Mouse (Mus musculus) MEL (cell line): ENCODE results near the gene Wnt10b. TPM values are rescaled to one million over a fixed set of nuclear protein-coding genes. Genes with fewer than 3 reads are reported as not detected.

ENCODE experiments used
- DNase-seq: peaks from one replicate; pipeline ENCODE4 v3.0.0; 2011; ENCODE audit warnings: low read depth, low spot score
- H3K27ac ChIP-seq: 2 replicates; pipeline ENCODE4 v1.5.1; 2012; ENCODE audit warnings: low read depth, mild to moderate bottlenecking, control low read depth, low read length, moderate library complexity; ENCODE audit not compliant: control insufficient read depth
- H3K27me3 ChIP-seq, 2 experiments: fragments of 150-350 bp in 1 of 2; sonication (generic) in 1 of 2; 2 replicates each; pipeline ENCODE4 v1.6.1; 2012; ENCODE audit warnings: low read length in 2 of 2, mild to moderate bottlenecking in 2 of 2, improper control_type of control experiment in 1 of 2, moderate library complexity in 1 of 2; ENCODE audit not compliant: insufficient read depth in 2 of 2, control insufficient read depth in 1 of 2
- H3K36me3 ChIP-seq, 2 experiments: 2 replicates each; pipeline ENCODE4 v1.6.1; 2012 to 2014; ENCODE audit warnings: low read length in 2 of 2, improper control_type of control experiment in 1 of 2, inconsistent platforms in 1 of 2, mild to moderate bottlenecking in 1 of 2; ENCODE audit not compliant: insufficient read depth in 2 of 2, control insufficient read depth in 1 of 2
- H3K4me1 ChIP-seq, 2 experiments: fragments of 150-350 bp in 1 of 2; sonication (generic) in 1 of 2; 2 replicates each; pipeline ENCODE4 v1.6.1; 2012; ENCODE audit warnings: low read length in 2 of 2, improper control_type of control experiment in 1 of 2, mild to moderate bottlenecking in 1 of 2; ENCODE audit not compliant: insufficient read depth in 2 of 2, control insufficient read depth in 1 of 2
- H3K4me3 ChIP-seq, 2 experiments: fragments of 150-350 bp in 1 of 2; sonication (generic) in 1 of 2; 2 replicates each; pipeline ENCODE4 v1.5.1; 2012; ENCODE audit warnings: low read depth in 2 of 2, low read length in 2 of 2, mild to moderate bottlenecking in 2 of 2, moderate library complexity in 2 of 2, control low read depth in 1 of 2, improper control_type of control experiment in 1 of 2; ENCODE audit not compliant: control insufficient read depth in 1 of 2, insufficient read depth in 1 of 2
- H3K79me2 ChIP-seq: 2 replicates; pipeline ENCODE4 v1.6.1; 2012; ENCODE audit warnings: mild to moderate bottlenecking, low read length, moderate library complexity; ENCODE audit not compliant: control insufficient read depth, poor library complexity, insufficient read depth
- H3K9ac ChIP-seq: 2 replicates; pipeline ENCODE4 v1.6.1; 2012; ENCODE audit warnings: low read depth, mild to moderate bottlenecking, control low read depth, low read length, moderate library complexity; ENCODE audit not compliant: control insufficient read depth, poor library complexity, severe bottlenecking
- H3K9me3 ChIP-seq: fragments of 150-350 bp; sonication (generic); replicated peaks from 2 replicates; pipeline ENCODE4 v1.6.1; 2012; ENCODE audit warnings: mild to moderate bottlenecking, low read length, improper control_type of control experiment, moderate library complexity; ENCODE audit not compliant: insufficient read depth
- BHLHE40 ChIP-seq: IDR thresholded peaks from 2 replicates; pipeline ENCODE4 v1.6.1; 2012; ENCODE audit warnings: low read depth, mild to moderate bottlenecking, inconsistent platforms, low read length, improper control_type of control experiment, borderline replicate concordance
- CHD1 ChIP-seq: IDR thresholded peaks from 2 replicates; pipeline ENCODE4 v1.6.1; 2012; ENCODE audit warnings: low read depth, mild to moderate bottlenecking, inconsistent platforms, low read length, improper control_type of control experiment
- CHD2 ChIP-seq: IDR thresholded peaks from 2 replicates; pipeline ENCODE4 v1.6.1; 2011; ENCODE audit warnings: low read length, improper control_type of control experiment
- CTCF ChIP-seq, 3 experiments: IDR thresholded peaks in 2 of 3; conservative IDR thresholded peaks in 1 of 3; 2 replicates each; pipeline ENCODE4 v1.5.1; 2011 to 2012; ENCODE audit warnings: low read length in 3 of 3, low read depth in 2 of 3, mild to moderate bottlenecking in 2 of 3, improper control_type of control experiment in 1 of 3, inconsistent platforms in 1 of 3, mixed read lengths in 1 of 3, moderate library complexity in 1 of 3; ENCODE audit not compliant: control insufficient read depth in 1 of 3, insufficient read depth in 1 of 3, poor library complexity in 1 of 3, severe bottlenecking in 1 of 3
- ELF1 ChIP-seq: IDR thresholded peaks from 2 replicates; pipeline ENCODE4 v1.6.1; 2014; ENCODE audit warnings: low read depth, mild to moderate bottlenecking, inconsistent platforms, low read length, improper control_type of control experiment, moderate library complexity
- EP300 ChIP-seq, 2 experiments: IDR thresholded peaks; 2 replicates each; pipeline ENCODE4 v1.6.1; 2011; ENCODE audit warnings: improper control_type of control experiment in 2 of 2, low read length in 2 of 2, low read depth in 1 of 2, mild to moderate bottlenecking in 1 of 2
- ETS1 ChIP-seq: IDR thresholded peaks from 2 replicates; pipeline ENCODE4 v1.6.1; 2012; ENCODE audit warnings: low read depth, mild to moderate bottlenecking, inconsistent platforms, low read length, improper control_type of control experiment, moderate library complexity
- GABPA ChIP-seq: IDR thresholded peaks from 2 replicates; pipeline ENCODE4 v1.6.1; 2012; ENCODE audit warnings: low read depth, mild to moderate bottlenecking, inconsistent platforms, low read length, improper control_type of control experiment, moderate library complexity
- GATA1 ChIP-seq: IDR thresholded peaks from 2 replicates; pipeline ENCODE4 v1.6.1; 2011; ENCODE audit warnings: low read depth, low read length, improper control_type of control experiment
- HCFC1 ChIP-seq: IDR thresholded peaks from 2 replicates; pipeline ENCODE4 v1.6.1; 2012; ENCODE audit warnings: low read depth, mild to moderate bottlenecking, inconsistent platforms, low read length, improper control_type of control experiment, moderate library complexity
- JUND ChIP-seq: IDR thresholded peaks from 2 replicates; pipeline ENCODE4 v1.6.1; 2011; ENCODE audit warnings: low read depth, mild to moderate bottlenecking, improper control_type of control experiment, low read length
- KAT2A ChIP-seq: conservative IDR thresholded peaks from 2 replicates; pipeline ENCODE4 v1.6.1; 2012; ENCODE audit warnings: low read depth, low read length, improper control_type of control experiment, inconsistent platforms
- MAFK ChIP-seq: IDR thresholded peaks from 2 replicates; pipeline ENCODE4 v1.6.1; 2011; ENCODE audit warnings: low read depth, mild to moderate bottlenecking, low read length, improper control_type of control experiment, borderline replicate concordance
- MAX ChIP-seq: IDR thresholded peaks from 2 replicates; pipeline ENCODE4 v1.6.1; 2011; ENCODE audit warnings: low read length, improper control_type of control experiment
- MAZ ChIP-seq: IDR thresholded peaks from 2 replicates; pipeline ENCODE4 v1.6.1; 2012; ENCODE audit warnings: low read depth, mild to moderate bottlenecking, inconsistent platforms, low read length, improper control_type of control experiment
- MEF2A ChIP-seq: IDR thresholded peaks from 2 replicates; pipeline ENCODE4 v1.6.1; 2014; ENCODE audit warnings: low read depth, mild to moderate bottlenecking, inconsistent platforms, low read length, improper control_type of control experiment; ENCODE audit not compliant: poor library complexity, insufficient replicate concordance, severe bottlenecking; ENCODE audit errors: extremely low read depth
- MXI1 ChIP-seq: IDR thresholded peaks from 2 replicates; pipeline ENCODE4 v1.6.1; 2011; ENCODE audit warnings: mild to moderate bottlenecking, low read depth, low read length, improper control_type of control experiment
- MYB ChIP-seq: IDR thresholded peaks from 2 replicates; pipeline ENCODE4 v1.6.1; 2011; ENCODE audit warnings: mild to moderate bottlenecking, low read depth, low read length, improper control_type of control experiment
- MYC ChIP-seq: IDR thresholded peaks from 2 replicates; pipeline ENCODE4 v1.6.1; 2011; ENCODE audit warnings: low read depth, mild to moderate bottlenecking, low read length, improper control_type of control experiment, moderate library complexity
- NELFE ChIP-seq: IDR thresholded peaks from 2 replicates; pipeline ENCODE4 v1.6.1; 2011; ENCODE audit warnings: low read depth, low read length, improper control_type of control experiment
- POLR2A ChIP-seq, 2 experiments: IDR thresholded peaks; 2 replicates each; pipeline ENCODE4 v1.6.1; 2011 to 2012; ENCODE audit warnings: low read length in 2 of 2, mild to moderate bottlenecking in 2 of 2, control low read depth in 1 of 2, improper control_type of control experiment in 1 of 2, low read depth in 1 of 2, moderate library complexity in 1 of 2; ENCODE audit not compliant: control insufficient read depth in 1 of 2, insufficient read depth in 1 of 2, poor library complexity in 1 of 2
- SIN3A ChIP-seq: IDR thresholded peaks from 2 replicates; pipeline ENCODE4 v1.6.1; 2012; ENCODE audit warnings: low read length, improper control_type of control experiment, inconsistent platforms
- SMC3 ChIP-seq: IDR thresholded peaks from 2 replicates; pipeline ENCODE4 v1.6.1; 2011; ENCODE audit warnings: low read depth, low read length, improper control_type of control experiment
- TAL1 ChIP-seq: IDR thresholded peaks from 2 replicates; pipeline ENCODE4 v1.6.1; 2012; ENCODE audit warnings: mild to moderate bottlenecking, inconsistent platforms, low read length, moderate library complexity, mixed read lengths
- TBP ChIP-seq: IDR thresholded peaks from 2 replicates; pipeline ENCODE4 v1.8.0; 2011; ENCODE audit warnings: low read depth, low read length, improper control_type of control experiment
- TCF12 ChIP-seq: IDR thresholded peaks from 2 replicates; pipeline ENCODE4 v1.6.1; 2014; ENCODE audit warnings: low read depth, mild to moderate bottlenecking, inconsistent platforms, low read length, improper control_type of control experiment, moderate library complexity
- UBTF ChIP-seq: IDR thresholded peaks from 2 replicates; pipeline ENCODE4 v1.6.1; 2012; ENCODE audit warnings: low read depth, mild to moderate bottlenecking, inconsistent platforms, low read length, improper control_type of control experiment, moderate library complexity, borderline replicate concordance; ENCODE audit not compliant: insufficient read depth
- ZC3H11A ChIP-seq: IDR thresholded peaks from 2 replicates; pipeline ENCODE4 v1.6.1; 2012; ENCODE audit warnings: low read depth, mild to moderate bottlenecking, inconsistent platforms, low read length, improper control_type of control experiment
- ZKSCAN1 ChIP-seq: IDR thresholded peaks from 2 replicates; pipeline ENCODE4 v1.6.1; 2012; ENCODE audit warnings: low read depth, mild to moderate bottlenecking, inconsistent platforms, low read length, improper control_type of control experiment, moderate library complexity
- ZMIZ1 ChIP-seq: IDR thresholded peaks from 2 replicates; pipeline ENCODE4 v1.6.1; 2012; ENCODE audit warnings: low read depth, mild to moderate bottlenecking, inconsistent platforms, low read length, improper control_type of control experiment, moderate library complexity
- ZNF384 ChIP-seq: IDR thresholded peaks from 2 replicates; pipeline ENCODE4 v1.6.1; 2012; ENCODE audit warnings: low read depth, mild to moderate bottlenecking, inconsistent platforms, low read length, improper control_type of control experiment
- polyA plus RNA-seq, 2 experiments: library from polyadenylated mRNA; stranded (reverse) in 1 of 2; unstranded in 1 of 2; fragments of >175 nt in 1 of 2; fragments of >200 nt in 1 of 2; gene quantifications; 2 replicates each; pipeline versions ENCODE4 v1.2.1 to v1.2.4; 2012; ENCODE audit warnings: low replicate concordance in 2 of 2, low read depth in 1 of 2; ENCODE audit not compliant: insufficient read length in 2 of 2, insufficient read depth in 1 of 2, missing spikeins in 1 of 2
- total RNA-seq: library from RNA; depleted of rRNA; stranded (reverse); fragments of 300-350 nt; gene quantifications from 2 replicates; pipeline ENCODE4 v1.2.3, GENCODE M21; 2012

Wnt10b gene
- total and polyA plus RNA-seq, 3 experiments: 0.14 to 0.23 TPM; not detected in 1

GRCm38 (mm10) chr15:98733976-98734566, 43.9 kb downstream of the Wnt10b start:
- no peak for DNase-seq
- no peak for TF ChIP-seq TBP
- no peak for TF ChIP-seq ETS1
- no peak for TF ChIP-seq ZNF384
- no peak for TF ChIP-seq EP300 (IDR thresholded peaks at IDR 0.05; ENCODE audit: low read depth in 1 of 2, low read length in 2 of 2)
- TF ChIP-seq TCF12: no peak
- no peak for TF ChIP-seq POLR2A (IDR thresholded peaks at IDR 0.05; ENCODE audit: control insufficient read depth in 1 of 2, insufficient read depth in 1 of 2, low read depth in 1 of 2, low read length in 2 of 2, poor library complexity in 1 of 2)
- no peak for TF ChIP-seq HCFC1
- no peak for TF ChIP-seq ZC3H11A
- no peak for TF ChIP-seq CHD1
- TF ChIP-seq SIN3A: no peak
- no peak for TF ChIP-seq SMC3
- Histone ChIP-seq H3K9ac (peak overlapping the region; percentile 28), H3K9me3 (no peaks in the 10 kb centered on the region), H3K79me2 (no peaks in the 10 kb centered on the region), H3K27me3 (no peaks in the 10 kb centered on the region), H3K27ac (peak overlapping the region; percentile 55), H3K36me3 (peaks cover 0 to 13% of the 10 kb centered on the region in 2 experiments; a peak in 2 of 4 replicates), H3K4me1 (peaks cover 6 to 20% of the 10 kb centered on the region in 2 experiments), H3K4me3 (no peak overlapping the region)

GRCm38 (mm10) chr15:98733370-98733769, 44.6 kb downstream of the Wnt10b start:
- peak overlapping the region; percentile 28 for H3K9ac ChIP-seq
- DNase-seq: peak; percentile 78
- H3K79me2 ChIP-seq: no peaks in the 10 kb centered on the region
- no peak overlapping the region for H3K4me3 ChIP-seq
- H3K9me3 ChIP-seq: no peaks in the 10 kb centered on the region
- H3K4me1 ChIP-seq: peaks cover 6 to 22% of the 10 kb centered on the region in 2 experiments
- H3K27ac ChIP-seq: peak overlapping the region; percentile 55
- H3K36me3 ChIP-seq: peaks cover 0 to 13% of the 10 kb centered on the region in 2 experiments; a peak in 2 of 4 replicates
- no peaks in the 10 kb centered on the region for H3K27me3 ChIP-seq
- TF ChIP-seq TBP (no peak), GABPA (no peak), CTCF (IDR thresholded peaks at IDR 0.05 in 2 of 3, conservative IDR thresholded peaks at IDR 0.05 in 1 of 3; ENCODE audit: control insufficient read depth in 1 of 3, insufficient read depth in 1 of 3, low read depth in 2 of 3, low read length in 3 of 3, poor library complexity in 1 of 3, severe bottlenecking in 1 of 3) (no peak), TAL1 (peak; percentile 60), NELFE (no peak), ELF1 (no peak), TCF12 (0 out of 2 replicates have a peak, but pooled peaks have one; percentile 26), MYC (peak; percentile 70; the same call in 1 of the 2 replicates), MXI1 (peak; percentile 63), CHD2 (no peak), ZC3H11A (no peak), KAT2A (no peak), ZKSCAN1 (no peak), MAX (no peak; the same call in 1 of the 2 replicates), MEF2A (no peak), BHLHE40 (no peak), MYB (no peak), MAFK (no peak), SIN3A (peak; percentile 76), ZMIZ1 (no peak), GATA1 (peak; percentile 80), JUND (no peak), UBTF (no peak), MAZ (no peak)
